Mouse (Mus musculus) liver, postnatal 0 days (tissue): ENCODE data around the gene Krtap4-2.
"Not testable (repeated sequence)": the region's sequence is repeated elsewhere in the genome, so short reads cannot be mapped to it uniquely, and the experiment has no call there.

Experiments
- CTCF ChIP-seq: sonication (generic); IDR thresholded peaks from 2 replicates; pipeline ENCODE4 v1.5.1; 2016; ENCODE audit warnings: antibody characterized with exemption, low read depth
- EP300 ChIP-seq: IDR thresholded peaks from 2 replicates; pipeline ENCODE4 v1.6.1; 2016; ENCODE audit warnings: antibody characterized with exemption, low read depth, mild to moderate bottlenecking

- not testable (repeated sequence) for TF ChIP-seq EP300, CTCF
Measured at GRCm38 (mm10) chr11:99597742-99598141, 37.1 kb downstream of the Krtap4-2 start, which contains the start of gene Krtap9-3.
